Mouse (Mus musculus): Measurements from ENCODE around the gene Wipi2. TPM values are rescaled to one million over a fixed set of nuclear protein-coding genes. Genes with fewer than 3 reads are reported as not detected.

Gene Wipi2
- polyA plus RNA-seq, 1 experiment = 73.3 TPM

GRCm38 (mm10) chr5:142650794-142651497, 23.4 kb downstream of the Wipi2 start:
- 89% methylated on average over 6 of the region's 6 CpGs for WGBS
- Histone ChIP-seq H3K27me3 (ENCODE audit: control insufficient read depth, insufficient read depth, low read length) (no peaks in the 10 kb centered on the region), H3K4me1 (ENCODE audit: control insufficient read depth, insufficient read depth, low read length) (peaks cover 20% of the 10 kb centered on the region), H3K27ac (ENCODE audit: insufficient read depth, low read length) (no peak overlapping the region), H3K4me3 (replicated peaks; ENCODE audit: insufficient read depth, low read depth, low read length) (no peak overlapping the region)
- TF ChIP-seq CTCF (IDR thresholded peaks at IDR 0.05; ENCODE audit: borderline replicate concordance, insufficient read depth, low read depth, low read length) = no peak
- no peak for TF ChIP-seq POLR2A (IDR thresholded peaks at IDR 0.05; ENCODE audit: borderline replicate concordance, insufficient read depth, low read length)
- DNase-seq = no peak

DNA sequence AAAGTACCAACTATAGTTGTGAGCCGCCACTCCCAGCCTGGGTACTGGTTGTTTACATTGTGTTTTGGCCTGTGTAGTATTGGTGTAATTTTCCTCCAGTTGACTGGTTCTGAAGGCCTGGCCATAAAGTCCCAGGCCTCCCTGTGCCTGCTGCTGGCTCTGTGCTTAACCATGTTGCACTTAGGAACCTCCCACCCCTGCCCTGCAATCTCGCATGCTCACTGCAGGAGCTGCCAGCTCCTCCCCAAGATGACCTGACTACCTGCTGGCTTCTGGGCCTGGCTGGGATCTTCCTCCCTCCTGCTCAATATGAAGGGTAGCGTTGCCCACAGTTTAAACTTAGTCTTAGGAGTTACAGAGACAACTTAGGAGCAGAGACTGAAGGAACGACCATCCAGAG, 24.8 kb downstream of the Wipi2 start:
- WGBS = 27% methylated on average over 4 of the region's 4 CpGs
- Histone ChIP-seq H3K4me1 (ENCODE audit: control insufficient read depth, insufficient read depth, low read length) (peaks cover 20% of the 10 kb centered on the region), H3K27ac (ENCODE audit: insufficient read depth, low read length) (no peak overlapping the region), H3K27me3 (ENCODE audit: control insufficient read depth, insufficient read depth, low read length) (no peaks in the 10 kb centered on the region), H3K4me3 (replicated peaks; ENCODE audit: insufficient read depth, low read depth, low read length) (no peak overlapping the region)
- TF ChIP-seq POLR2A (IDR thresholded peaks at IDR 0.05; ENCODE audit: borderline replicate concordance, insufficient read depth, low read length) = no peak
- no peak for TF ChIP-seq CTCF (IDR thresholded peaks at IDR 0.05; ENCODE audit: borderline replicate concordance, insufficient read depth, low read depth, low read length)
- peak in 1 of 2 experiments; percentile 36 for DNase-seq

DNA sequence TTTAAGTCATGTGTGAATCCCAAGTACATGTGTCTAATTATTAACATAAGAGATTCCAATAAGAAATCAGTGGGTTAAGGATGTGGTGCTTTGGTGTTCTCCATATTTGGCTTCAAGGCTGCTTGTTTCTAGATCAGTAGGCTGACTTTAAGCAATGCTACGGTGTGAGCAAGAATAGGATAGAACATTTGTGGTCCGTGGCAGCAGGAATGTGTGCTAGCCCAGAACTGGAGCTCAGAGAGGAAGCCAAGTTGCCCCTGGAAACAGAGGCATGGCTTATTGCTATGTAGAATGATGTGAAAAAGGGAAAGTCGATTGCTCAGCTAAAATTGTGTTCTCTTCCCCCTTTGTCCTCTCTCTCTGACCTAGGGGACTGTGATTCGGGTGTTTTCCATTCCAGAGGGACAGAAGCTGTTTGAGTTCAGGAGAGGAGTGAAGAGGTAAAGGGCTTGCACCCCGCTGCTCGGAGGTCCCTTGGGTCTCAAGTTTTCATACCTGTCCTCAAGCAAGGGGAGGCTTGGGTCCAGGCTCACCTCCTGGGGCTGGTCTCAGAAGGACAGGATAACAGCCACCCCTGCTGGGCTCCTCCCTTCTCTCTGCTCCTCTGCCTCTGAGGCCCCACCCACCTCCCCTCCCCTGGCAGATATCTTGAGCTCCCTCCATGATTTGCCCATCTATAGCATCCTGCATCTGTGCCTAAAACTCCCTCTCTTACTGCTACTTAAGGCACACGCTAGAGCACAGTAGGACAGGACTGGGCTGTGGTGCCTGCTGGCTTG, 33.3 kb downstream of the Wipi2 start:
- H3K4me3 ChIP-seq (replicated peaks; ENCODE audit: insufficient read depth, low read depth, low read length) = no peak overlapping the region
- TF ChIP-seq POLR2A (IDR thresholded peaks at IDR 0.05; ENCODE audit: borderline replicate concordance, insufficient read depth, low read length) (no peak), CTCF (IDR thresholded peaks at IDR 0.05; ENCODE audit: borderline replicate concordance, insufficient read depth, low read depth, low read length) (no peak)
- H3K4me1 ChIP-seq (ENCODE audit: control insufficient read depth, insufficient read depth, low read length) = no peaks in the 10 kb centered on the region
- DNase-seq = no peak
- no peak overlapping the region for H3K27ac ChIP-seq (ENCODE audit: insufficient read depth, low read length)
- H3K27me3 ChIP-seq (ENCODE audit: control insufficient read depth, insufficient read depth, low read length) = no peaks in the 10 kb centered on the region
- WGBS = 61% methylated on average over 7 of the region's 7 CpGs

GRCm38 (mm10) chr5:142667921-142668320, 40.4 kb downstream of the Wipi2 start:
- 62% methylated on average over 3 of the region's 3 CpGs for WGBS
- DNase-seq = no peak
- no peak overlapping the region for H3K4me3 ChIP-seq (replicated peaks; ENCODE audit: insufficient read depth, low read depth, low read length)
- TF ChIP-seq POLR2A (IDR thresholded peaks at IDR 0.05; ENCODE audit: borderline replicate concordance, insufficient read depth, low read length) (no peak), CTCF (IDR thresholded peaks at IDR 0.05; ENCODE audit: borderline replicate concordance, insufficient read depth, low read depth, low read length) (no peak)
- H3K4me1 ChIP-seq (ENCODE audit: control insufficient read depth, insufficient read depth, low read length) = peaks cover 9% of the 10 kb centered on the region
- no peaks in the 10 kb centered on the region for H3K27me3 ChIP-seq (ENCODE audit: control insufficient read depth, insufficient read depth, low read length)
- H3K27ac ChIP-seq (ENCODE audit: insufficient read depth, low read length) = no peak overlapping the region

DNA sequence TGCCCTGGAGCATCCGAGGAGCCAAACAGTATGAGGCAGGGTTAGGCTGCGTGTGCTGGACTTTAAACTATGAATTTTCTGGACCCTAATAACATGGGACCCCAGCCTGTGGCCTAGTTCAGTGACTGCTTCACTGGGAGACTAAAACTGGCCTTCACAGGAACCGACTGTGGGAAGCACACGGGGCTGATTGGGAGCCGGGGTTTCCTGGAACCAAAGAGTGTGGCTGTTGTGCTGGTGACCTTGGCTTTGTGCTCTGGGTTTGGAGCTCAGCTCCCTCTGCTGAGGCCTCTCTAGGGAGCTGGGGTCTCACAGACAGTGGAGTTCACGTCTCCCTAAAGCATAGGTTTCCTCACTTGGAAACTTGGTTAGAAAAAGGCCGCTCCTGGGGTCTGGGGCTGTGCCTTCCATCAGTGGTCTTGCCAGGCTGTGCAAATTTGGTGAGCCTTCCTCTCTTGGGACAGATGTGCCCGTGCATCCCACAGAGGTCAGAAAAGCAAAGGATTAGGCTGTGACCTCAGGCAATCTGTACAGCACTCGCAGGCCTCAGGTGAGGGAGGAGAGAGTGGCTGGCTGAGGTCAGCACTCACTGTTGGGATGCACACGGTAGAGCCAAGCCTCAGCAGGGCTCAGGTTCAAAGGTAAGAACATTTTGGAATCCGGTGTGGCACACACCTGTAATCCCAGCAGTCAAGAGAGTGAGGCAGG, 41.2 kb downstream of the Wipi2 start:
- Histone ChIP-seq H3K4me3 (replicated peaks; ENCODE audit: insufficient read depth, low read depth, low read length) (no peak overlapping the region), H3K27me3 (ENCODE audit: control insufficient read depth, insufficient read depth, low read length) (no peaks in the 10 kb centered on the region), H3K27ac (ENCODE audit: insufficient read depth, low read length) (no peak overlapping the region), H3K4me1 (ENCODE audit: control insufficient read depth, insufficient read depth, low read length) (peaks cover 9% of the 10 kb centered on the region)
- no peak for TF ChIP-seq CTCF (IDR thresholded peaks at IDR 0.05; ENCODE audit: borderline replicate concordance, insufficient read depth, low read depth, low read length)
- no peak for TF ChIP-seq POLR2A (IDR thresholded peaks at IDR 0.05; ENCODE audit: borderline replicate concordance, insufficient read depth, low read length)
- no peak for DNase-seq
- 68% methylated on average over 11 of the region's 11 CpGs for WGBS

GRCm38 (mm10) chr5:142669726-142670125, 42.2 kb downstream of the Wipi2 start:
- Histone ChIP-seq H3K4me1 (ENCODE audit: control insufficient read depth, insufficient read depth, low read length) (peaks cover 9% of the 10 kb centered on the region), H3K27me3 (ENCODE audit: control insufficient read depth, insufficient read depth, low read length) (no peaks in the 10 kb centered on the region), H3K4me3 (replicated peaks; ENCODE audit: insufficient read depth, low read depth, low read length) (no peak overlapping the region), H3K27ac (ENCODE audit: insufficient read depth, low read length) (peak overlapping the region; percentile 37)
- no peak for TF ChIP-seq POLR2A (IDR thresholded peaks at IDR 0.05; ENCODE audit: borderline replicate concordance, insufficient read depth, low read length)
- TF ChIP-seq CTCF (IDR thresholded peaks at IDR 0.05; ENCODE audit: borderline replicate concordance, insufficient read depth, low read depth, low read length) = peak; percentile 74; the same call in 1 of the 2 replicates
- 7% methylated on average over 7 of the region's 7 CpGs for WGBS
- DNase-seq = peak; percentile 80 to 89

GRCm38 (mm10) chr5:142673082-142673481, 45.6 kb downstream of the Wipi2 start:
- no peak for TF ChIP-seq POLR2A (IDR thresholded peaks at IDR 0.05; ENCODE audit: borderline replicate concordance, insufficient read depth, low read length)
- TF ChIP-seq CTCF (IDR thresholded peaks at IDR 0.05; ENCODE audit: borderline replicate concordance, insufficient read depth, low read depth, low read length) = peak; percentile 77
- WGBS = 28% methylated on average over 5 of the region's 5 CpGs
- Histone ChIP-seq H3K4me1 (ENCODE audit: control insufficient read depth, insufficient read depth, low read length) (peaks cover 17% of the 10 kb centered on the region), H3K4me3 (replicated peaks; ENCODE audit: insufficient read depth, low read depth, low read length) (no peak overlapping the region), H3K27ac (ENCODE audit: insufficient read depth, low read length) (no peak overlapping the region), H3K27me3 (ENCODE audit: control insufficient read depth, insufficient read depth, low read length) (no peaks in the 10 kb centered on the region)
- DNase-seq = peak; percentile 54 to 55

All from cerebellum, adult 2 months (tissue).